Comparison of ENCODE assay signal across 13 mouse cellular contexts in the genomic region with DNA sequence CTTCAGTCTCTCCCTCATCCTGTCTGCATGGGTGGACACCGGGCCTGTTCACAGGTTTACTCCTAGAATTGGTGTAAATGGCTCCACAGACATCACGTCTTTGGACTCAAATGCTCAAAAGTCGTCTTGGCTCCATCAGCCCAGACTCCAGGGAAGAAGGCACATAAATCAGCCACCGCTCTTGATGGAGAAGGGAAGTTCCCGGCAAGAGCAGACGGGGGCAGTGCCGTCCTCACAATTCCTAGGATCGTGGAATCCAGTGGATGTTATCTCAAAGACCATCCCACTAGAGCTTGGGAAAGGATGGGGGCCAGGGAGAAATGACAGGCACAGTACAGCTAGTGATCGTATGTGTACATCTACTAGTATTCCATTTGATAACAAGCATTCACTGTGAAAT. TPM values are rescaled to one million over a fixed set of nuclear protein-coding genes. Genes with fewer than 3 reads are reported as not detected.
DNase-seq lines count a peak whose midpoint lies in the region; ATAC-seq lines count a peak whose summit lies in the region.
"Had no signal": no experiment of that assay in that cellular context is flagged by ENCODE, and none has a peak within 500 bp of the region (broad histone marks: within the 10 kb centered on the region; RNA-seq: fewer than 3 reads in every experiment).

No protein-coding gene starts in this region.

- peak; percentile 33 for DNase-seq in forebrain, embryonic 14.5 days (ENCODE audit: low spot score)
- peak; percentile 53 for DNase-seq in kidney, postnatal 10 days
- DNase-seq in kidney, adult 8-10 months: no peak
- DNase-seq in midbrain, embryonic 14.5 days: peak; percentile 43
- DNase-seq in mesoderm, embryonic 11.5 days (ENCODE audit: low read depth, low spot score): peak; percentile 46
- DNase-seq in ovary, adult 18-20 months (ENCODE audit: low spot score): no peak
- DNase-seq: gastrocnemius, postnatal 10 days; right cerebral cortex, adult 18-20 months; thymus, adult 18-20 months had no signal

- H3K9me3 ChIP-seq in forebrain, embryonic 14.5 days (replicated peaks; ENCODE audit: control insufficient read depth, low read length): no peaks in the 10 kb centered on the region
- H3K9me3 ChIP-seq in forebrain, embryonic 12.5 days: no peaks in the 10 kb centered on the region
- H3K9me3 ChIP-seq in midbrain, embryonic 14.5 days (ENCODE audit: control insufficient read depth, low read length): no peaks in the 10 kb centered on the region
- H3K9me3 ChIP-seq in midbrain, embryonic 16.5 days (replicated peaks; ENCODE audit: control insufficient read depth, low read length, poor library complexity, severe bottlenecking): no peaks in the 10 kb centered on the region
- H3K9me3 ChIP-seq: embryonic facial prominence, embryonic 15.5 days; limb, embryonic 13.5 days had no signal

- H3K36me3 ChIP-seq in forebrain, embryonic 14.5 days (ENCODE audit: control insufficient read depth, insufficient read depth, low read length): 0 out of 2 replicates have a peak, but pooled peaks cover 5% of the 10 kb centered on the region
- H3K36me3 ChIP-seq in forebrain, embryonic 12.5 days (replicated peaks): peaks cover 13% of the 10 kb centered on the region
- no peaks in the 10 kb centered on the region for H3K36me3 ChIP-seq in midbrain, embryonic 14.5 days (ENCODE audit: control insufficient read depth, insufficient read depth, low read length)
- H3K36me3 ChIP-seq in midbrain, embryonic 16.5 days (ENCODE audit: control insufficient read depth, insufficient read depth, low read length): no peaks in the 10 kb centered on the region
- H3K36me3 ChIP-seq: embryonic facial prominence, embryonic 15.5 days; limb, embryonic 13.5 days had no signal

- no peak overlapping the region for H3K4me2 ChIP-seq in forebrain, embryonic 14.5 days (ENCODE audit: low read length)
- no peak overlapping the region for H3K4me2 ChIP-seq in forebrain, embryonic 12.5 days
- H3K4me2 ChIP-seq in midbrain, embryonic 14.5 days (ENCODE audit: low read length): no peak overlapping the region
- no peak overlapping the region for H3K4me2 ChIP-seq in midbrain, embryonic 16.5 days (ENCODE audit: low read length)
- H3K4me2 ChIP-seq: embryonic facial prominence, embryonic 15.5 days; limb, embryonic 13.5 days had no signal

- H3K27me3 ChIP-seq in forebrain, embryonic 14.5 days (replicated peaks; ENCODE audit: control insufficient read depth, insufficient read depth, low read length): no peaks in the 10 kb centered on the region
- no peaks in the 10 kb centered on the region for H3K27me3 ChIP-seq in forebrain, embryonic 12.5 days
- no peaks in the 10 kb centered on the region for H3K27me3 ChIP-seq in midbrain, embryonic 14.5 days (ENCODE audit: control insufficient read depth, insufficient read depth, low read length)
- H3K27me3 ChIP-seq in midbrain, embryonic 16.5 days (ENCODE audit: control insufficient read depth, insufficient read depth, low read depth, low read length): no peaks in the 10 kb centered on the region
- H3K27me3 ChIP-seq: embryonic facial prominence, embryonic 15.5 days; limb, embryonic 13.5 days had no signal

- 51% methylated on average over 9 of the region's 9 CpGs for WGBS in forebrain, embryonic 14.5 days
- 47% methylated on average over 9 of the region's 9 CpGs for WGBS in forebrain, embryonic 12.5 days
- WGBS in midbrain, embryonic 14.5 days: 65% methylated on average over 9 of the region's 9 CpGs
- WGBS in midbrain, embryonic 16.5 days: 61% methylated on average over 9 of the region's 9 CpGs

- H3K4me1 ChIP-seq in forebrain, embryonic 14.5 days (ENCODE audit: control insufficient read depth, insufficient read depth, low read length): no peaks in the 10 kb centered on the region
- peaks cover 5% of the 10 kb centered on the region; the same call in 1 of the 2 replicates for H3K4me1 ChIP-seq in forebrain, embryonic 12.5 days
- H3K4me1 ChIP-seq in midbrain, embryonic 14.5 days (ENCODE audit: control insufficient read depth, insufficient read depth, low read length): no peaks in the 10 kb centered on the region
- no peaks in the 10 kb centered on the region for H3K4me1 ChIP-seq in midbrain, embryonic 16.5 days (ENCODE audit: control insufficient read depth, insufficient read depth, low read length)

- no peak for ATAC-seq in forebrain, embryonic 14.5 days
- no peak for ATAC-seq in forebrain, embryonic 12.5 days (ENCODE audit: low FRiP score)
- no peak for ATAC-seq in midbrain, embryonic 14.5 days (ENCODE audit: low FRiP score, low TSS enrichment)
- ATAC-seq in midbrain, embryonic 16.5 days: no peak

- H3K9ac ChIP-seq in forebrain, embryonic 14.5 days (ENCODE audit: low read length): no peak overlapping the region
- H3K9ac ChIP-seq in forebrain, embryonic 12.5 days: no peak overlapping the region
- no peak overlapping the region for H3K9ac ChIP-seq in midbrain, embryonic 14.5 days (replicated peaks; ENCODE audit: low read length)
- no peak overlapping the region for H3K9ac ChIP-seq in midbrain, embryonic 16.5 days (ENCODE audit: low read depth, low read length)
- H3K9ac ChIP-seq: embryonic facial prominence, embryonic 15.5 days; limb, embryonic 13.5 days had no signal

- H3K27ac ChIP-seq in forebrain, embryonic 14.5 days (ENCODE audit: low read depth, low read length): no peak overlapping the region
- no peak overlapping the region for H3K27ac ChIP-seq in forebrain, embryonic 12.5 days
- H3K27ac ChIP-seq in midbrain, embryonic 14.5 days (replicated peaks; ENCODE audit: low read depth, low read length): no peak overlapping the region
- no peak overlapping the region for H3K27ac ChIP-seq in midbrain, embryonic 16.5 days (ENCODE audit: low read length)
- H3K27ac ChIP-seq: embryonic facial prominence, embryonic 15.5 days; limb, embryonic 13.5 days had no signal

- no peak overlapping the region for H3K4me3 ChIP-seq in forebrain, embryonic 14.5 days (ENCODE audit: low read depth, low read length)
- H3K4me3 ChIP-seq in forebrain, embryonic 12.5 days (replicated peaks): no peak overlapping the region
- H3K4me3 ChIP-seq in midbrain, embryonic 14.5 days (replicated peaks; ENCODE audit: low read depth, low read length): no peak overlapping the region
- H3K4me3 ChIP-seq in midbrain, embryonic 16.5 days (ENCODE audit: low read depth, low read length): no peak overlapping the region
- H3K4me3 ChIP-seq: embryonic facial prominence, embryonic 15.5 days; limb, embryonic 13.5 days had no signal

RNA-seq across cellular contexts. Expression of a gene that starts 12.3 kb away (rescaled TPM):
- polyA plus RNA-seq in forebrain, embryonic 14.5 days (2014; fragmentation: Nextera tagmentation; extraction: Ambion mirVana): 3.1 and 3.2 TPM in 2 replicates
- 6.6 and 6.9 TPM in 2 replicates for polyA plus RNA-seq in forebrain, embryonic 12.5 days (2016; fragmentation: Nextera tagmentation; extraction: Ambion mirVana)
- 1.00 and 1.5 TPM in 2 replicates for polyA plus RNA-seq in midbrain, embryonic 14.5 days (2014; fragmentation: Nextera tagmentation; extraction: Ambion mirVana)
- 1.6 and 2.8 TPM in 2 replicates for polyA plus RNA-seq in midbrain, embryonic 16.5 days (2015; fragmentation: Nextera tagmentation; extraction: Ambion mirVana)

RNA-seq across cellular contexts. Expression of a gene that starts 45.2 kb away (rescaled TPM):
- polyA plus RNA-seq in forebrain, embryonic 14.5 days (2014; fragmentation: Nextera tagmentation; extraction: Ambion mirVana): 1.2 and 2.2 TPM in 2 replicates
- polyA plus RNA-seq in forebrain, embryonic 12.5 days (2016; fragmentation: Nextera tagmentation; extraction: Ambion mirVana): 1.4 and 1.6 TPM in 2 replicates
- 1.1 and 2.4 TPM in 2 replicates for polyA plus RNA-seq in midbrain, embryonic 14.5 days (2014; fragmentation: Nextera tagmentation; extraction: Ambion mirVana)
- polyA plus RNA-seq in midbrain, embryonic 16.5 days (2015; fragmentation: Nextera tagmentation; extraction: Ambion mirVana): 0.99 and 1.9 TPM in 2 replicates

Comparison
In these comparisons a context has a peak if more than half of its experiments do, and no peak if none do; other contexts are left out.
1. DNase-seq: peak in forebrain, embryonic 14.5 days (single experiment), kidney, postnatal 10 days (single experiment), midbrain, embryonic 14.5 days (single experiment) and mesoderm, embryonic 11.5 days (single experiment); none in kidney, adult 8-10 months (0 of 2) and ovary, adult 18-20 months (single experiment).